Mouse (Mus musculus): ENCODE measurements around the gene Gins2.

The Gins2 gene

DNA sequence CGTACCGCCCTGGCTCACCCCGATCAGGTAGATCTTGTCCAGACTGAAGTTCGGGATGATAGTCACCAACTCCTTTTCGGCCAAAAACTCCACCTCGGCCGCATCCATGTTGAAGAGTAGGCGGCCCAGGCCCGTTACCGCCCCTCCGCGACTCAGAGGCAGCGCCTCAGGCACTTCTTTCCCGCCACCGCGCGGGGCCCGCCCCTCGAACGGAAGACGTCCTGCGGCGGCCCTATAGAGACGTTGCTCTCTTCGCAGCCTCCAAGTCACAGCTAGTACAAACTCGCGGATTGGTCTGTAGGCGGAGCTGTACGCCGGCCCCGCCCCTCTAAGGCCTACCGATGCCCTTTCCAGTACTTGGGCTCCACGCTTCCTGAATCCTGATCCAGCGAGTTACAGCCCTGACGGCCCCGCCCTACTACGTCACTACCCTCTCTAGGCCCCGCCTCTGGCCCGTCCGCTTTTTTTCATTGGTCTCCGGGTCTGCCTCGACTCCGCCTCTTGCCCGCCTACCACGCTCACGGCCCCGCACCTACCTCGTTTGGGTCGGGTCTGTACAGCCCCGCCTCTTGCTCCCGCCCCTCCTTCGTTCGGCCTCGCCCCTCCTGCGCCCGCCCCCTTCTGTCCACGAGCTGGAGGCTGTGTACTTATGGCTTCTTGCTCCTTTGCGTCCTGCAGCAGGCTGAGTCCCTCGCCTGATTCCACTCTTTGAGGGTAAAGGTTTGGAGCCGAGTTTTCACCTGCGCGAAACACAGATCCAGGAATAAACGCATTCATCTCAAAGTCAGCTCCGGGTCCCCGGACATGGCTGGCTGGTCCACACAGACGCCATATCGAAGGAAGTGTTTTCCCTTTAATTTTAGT is at the start of gene Gins2:
Gins2 (minus strand) TSS at position 397 of the 864 bp plus-strand sequence.
- peak; percentile 100 for DNase-seq (ENCODE audit: low spot score)

DNA sequence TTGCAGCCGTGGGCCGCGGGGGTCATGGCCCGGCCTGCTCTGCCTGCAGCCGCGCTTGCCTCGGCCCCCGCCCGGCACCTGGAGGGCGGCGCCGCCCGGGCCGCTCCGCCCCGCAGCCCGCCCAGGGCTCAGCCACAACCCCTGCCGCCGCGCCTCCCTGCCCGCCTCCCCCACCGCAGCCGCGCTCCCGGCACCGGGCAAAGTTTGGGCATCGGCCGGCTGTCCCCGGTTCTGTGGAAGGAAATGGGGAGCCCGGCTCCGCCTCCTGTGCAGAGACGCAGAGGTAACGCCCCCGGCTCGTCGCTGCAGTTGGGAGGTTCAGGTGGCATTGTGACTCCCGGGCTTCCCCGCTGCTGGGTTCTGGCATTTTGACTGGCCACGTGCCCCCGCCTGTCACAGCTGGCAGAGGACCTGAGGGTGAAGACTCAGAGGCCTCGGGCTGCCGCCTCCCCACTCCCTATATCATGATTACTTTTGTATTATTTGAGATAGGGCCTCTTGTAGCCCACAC is 45.3 kb upstream of the Gins2 start:
- DNase-seq (ENCODE audit: low spot score), result peak; percentile 78

DNA sequence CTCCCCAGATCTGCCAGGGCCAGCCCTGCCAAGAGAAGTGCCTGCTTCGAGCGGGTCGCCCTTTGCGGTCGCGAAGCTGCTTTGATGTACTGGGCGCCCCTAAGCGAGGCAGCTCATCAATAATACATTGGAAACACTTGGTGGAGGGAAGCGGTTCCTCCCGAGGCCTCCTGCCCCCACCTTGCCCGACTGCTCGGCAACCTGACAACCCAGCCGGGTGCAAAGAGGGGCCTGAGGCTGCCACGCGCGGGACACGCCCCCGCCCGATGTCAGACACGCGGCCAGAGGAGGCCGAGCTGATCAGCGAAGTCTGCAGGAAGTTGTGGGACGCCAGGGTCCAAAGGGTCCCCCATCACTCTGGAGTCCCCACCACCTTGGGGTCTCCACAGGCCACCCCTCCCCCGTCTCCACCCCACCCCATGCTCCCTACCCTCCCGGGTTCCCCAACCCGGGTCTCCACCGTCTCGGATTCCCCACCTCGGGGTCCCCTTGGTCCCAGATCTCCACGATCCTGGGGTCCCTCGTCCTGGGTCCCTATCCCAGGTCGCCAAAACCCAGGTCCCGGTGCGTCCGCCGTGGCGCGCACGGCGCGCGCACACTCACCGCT is 44.7 kb upstream of the Gins2 start:
- DNase-seq (ENCODE audit: low spot score), result peak; percentile 44

DNA sequence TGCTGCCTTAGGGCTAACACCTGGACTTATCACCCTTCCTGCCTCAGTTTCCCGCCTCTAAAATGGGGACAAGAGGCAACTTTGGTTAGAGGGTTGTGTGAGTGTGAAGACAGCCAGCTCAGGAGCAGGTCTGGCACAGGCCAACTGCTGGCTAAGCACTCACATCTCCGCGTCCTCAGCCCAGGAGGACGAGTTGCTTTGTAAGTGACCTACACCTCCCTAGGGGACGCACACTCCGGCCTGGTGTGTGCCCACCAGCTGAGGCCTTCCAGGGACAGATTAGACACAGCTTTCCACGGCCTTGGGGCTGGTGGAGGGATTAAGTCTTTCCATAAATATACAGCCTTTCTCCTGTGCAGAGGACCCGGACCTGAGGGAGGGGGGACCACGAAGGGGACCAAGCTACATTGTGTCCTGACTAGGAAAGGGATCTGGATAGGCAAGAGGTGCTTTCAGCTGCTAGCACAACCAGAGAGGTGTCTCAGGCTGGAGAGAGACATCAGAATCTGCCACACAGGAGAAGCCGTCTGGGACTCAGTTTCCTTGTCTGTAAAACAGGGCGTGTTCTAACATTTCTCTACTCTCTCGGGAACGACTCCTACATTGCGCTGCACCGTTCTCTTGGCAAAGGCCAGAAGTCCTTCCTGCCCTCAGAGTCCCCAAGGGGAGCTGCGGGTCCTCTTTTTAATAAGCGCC is 44.0 kb upstream of the Gins2 start:
- DNase-seq (ENCODE audit: low spot score), result no peak

DNA sequence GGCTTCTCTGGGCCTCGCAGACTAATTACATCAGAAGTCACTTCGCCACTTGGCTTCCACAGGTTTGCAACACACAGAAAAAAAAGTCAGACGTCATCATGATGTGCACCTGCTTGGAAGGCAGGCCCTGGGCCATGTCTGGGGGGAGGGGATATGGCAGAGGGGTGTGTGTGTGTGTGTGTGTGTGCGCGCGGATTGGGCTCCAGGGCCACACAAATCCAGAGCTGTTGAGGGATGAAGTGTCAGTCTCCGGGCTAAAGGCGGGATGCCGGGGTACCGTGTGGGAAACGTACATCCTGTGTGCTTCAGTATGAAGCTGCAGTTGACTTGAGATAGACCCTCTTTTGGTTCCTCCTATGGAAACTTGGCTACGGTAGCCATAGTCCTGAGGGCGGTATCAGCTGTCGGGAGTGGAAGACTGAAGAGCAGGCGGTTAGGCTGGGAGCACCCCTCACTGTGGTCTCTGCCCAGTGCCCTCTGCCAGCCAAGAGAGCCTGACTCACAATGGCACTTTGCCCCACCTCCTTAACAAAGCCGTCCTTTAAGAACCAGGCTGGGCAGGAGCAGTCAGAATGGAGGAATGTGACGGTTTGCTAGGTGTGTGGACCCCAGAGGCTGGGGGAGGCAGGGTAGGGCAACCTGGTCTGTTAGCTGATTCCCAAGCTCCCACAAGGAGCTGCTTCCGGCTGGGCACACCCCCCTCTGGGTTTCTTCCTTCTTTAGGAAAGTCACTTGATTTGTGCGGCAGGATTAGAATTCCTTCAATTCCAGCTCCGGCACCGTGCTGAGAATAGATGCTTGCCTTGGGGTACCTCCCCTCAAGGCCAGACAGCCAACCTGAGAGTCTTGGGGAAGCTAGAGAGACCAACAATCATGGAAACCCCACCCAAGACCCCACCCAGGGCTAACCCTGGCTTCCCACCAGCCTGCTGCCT is 42.6 kb upstream of the Gins2 start:
- DNase-seq (ENCODE audit: low spot score), result no peak

DNA sequence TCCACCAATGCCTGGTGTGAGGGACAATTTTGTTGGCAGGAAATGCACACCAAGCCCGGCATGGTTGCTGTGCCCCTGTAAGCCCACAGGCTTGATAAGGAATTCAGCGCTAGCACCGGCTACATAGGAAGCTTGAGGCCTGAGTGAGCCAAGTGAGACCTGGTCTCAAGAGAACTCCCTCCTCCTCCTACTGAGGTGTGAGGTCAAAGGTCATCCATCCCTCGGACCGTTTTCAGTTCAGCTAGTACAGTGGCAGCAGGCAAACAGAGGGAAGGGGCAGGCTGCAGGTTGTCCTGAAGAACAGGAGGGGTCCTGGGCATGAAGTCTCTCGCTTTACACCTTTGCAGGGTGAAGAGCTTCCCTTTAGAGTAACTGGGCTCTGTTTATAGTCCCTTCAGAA is 41.7 kb upstream of the Gins2 start:
- DNase-seq (ENCODE audit: low spot score), result no peak

DNA sequence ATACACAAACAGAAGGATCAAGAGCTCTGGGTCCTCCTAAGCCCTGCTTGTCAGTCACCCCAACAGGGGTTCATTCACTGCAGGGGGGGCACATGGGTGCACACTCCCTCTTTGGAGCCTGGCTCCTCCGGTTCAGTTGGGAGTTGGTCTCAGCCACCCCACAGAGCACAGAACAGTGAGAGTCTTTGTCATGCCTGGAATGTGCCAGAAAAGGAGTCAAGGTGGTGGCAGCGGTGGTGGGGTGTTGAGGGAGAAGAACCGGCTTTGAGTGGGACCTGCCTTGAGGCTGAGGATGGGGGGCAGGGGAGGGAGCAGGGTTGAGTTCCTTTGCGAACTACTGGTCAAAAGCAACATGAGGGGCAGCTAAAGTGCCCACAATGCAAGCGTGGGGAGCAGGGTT is 40.9 kb upstream of the Gins2 start:
- DNase-seq (ENCODE audit: low spot score), result no peak

DNA sequence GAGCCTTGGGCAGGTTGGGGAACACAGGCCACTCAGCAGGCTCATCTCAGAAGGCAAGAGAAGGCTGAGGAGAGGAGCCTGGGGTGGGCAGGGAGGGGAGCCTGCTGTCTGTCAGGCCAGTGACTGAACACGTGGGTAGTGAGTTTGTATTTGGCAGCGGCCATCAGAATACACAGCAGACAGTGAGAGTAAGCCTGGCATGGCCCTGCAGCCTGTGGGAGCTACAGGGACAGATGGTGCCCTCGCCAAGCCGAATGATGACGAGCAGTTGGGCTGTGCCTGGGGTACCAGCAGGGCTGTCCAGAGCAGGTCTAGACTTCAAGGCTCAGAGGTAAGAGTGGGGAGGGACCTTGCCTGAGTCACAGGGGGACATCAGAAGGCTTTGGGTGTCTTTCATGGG is 38.2 kb upstream of the Gins2 start:
- no peak for DNase-seq (ENCODE audit: low spot score)

DNA sequence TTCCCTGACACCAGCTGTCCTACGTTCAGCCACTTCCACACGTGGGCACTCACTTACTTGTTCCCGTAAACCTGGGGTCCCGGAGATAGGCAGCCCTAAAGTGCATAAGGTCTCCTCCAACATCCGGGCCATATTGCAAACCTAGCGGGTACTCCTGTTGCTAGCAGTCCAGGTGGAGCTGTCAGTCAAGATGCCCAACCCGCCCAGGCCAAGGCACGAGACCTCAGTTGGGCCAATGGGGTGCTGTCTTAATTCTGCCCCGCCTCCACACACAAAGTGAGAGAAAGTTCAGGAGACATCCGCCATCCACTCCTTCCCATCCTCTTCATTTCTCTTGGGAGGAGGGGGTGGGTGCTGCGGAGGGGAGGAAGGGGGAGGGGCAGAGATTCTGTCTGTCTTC is 37.4 kb upstream of the Gins2 start:
- no peak for DNase-seq (ENCODE audit: low spot score)

DNA sequence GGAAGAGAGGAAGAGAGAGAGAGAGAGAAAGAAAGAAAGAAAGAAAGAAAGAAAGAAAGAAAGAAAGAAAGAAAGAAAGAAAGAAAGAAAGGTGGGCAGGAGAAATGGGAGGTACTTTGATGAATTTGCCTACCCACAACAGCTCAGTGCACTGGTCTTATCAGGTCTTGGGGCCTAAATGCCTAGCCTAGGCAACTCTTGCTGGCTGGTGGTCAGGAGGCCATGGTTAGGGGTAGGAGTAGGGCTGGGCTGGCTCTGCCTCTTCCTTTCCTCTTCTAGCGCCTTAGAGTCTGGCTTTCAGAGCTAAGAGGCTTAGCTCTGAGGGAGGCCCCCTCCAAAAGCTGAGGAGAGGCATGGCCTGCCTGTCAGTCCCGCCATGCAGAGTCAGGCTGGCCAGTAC is 34.5 kb upstream of the Gins2 start:
- no peak for DNase-seq (ENCODE audit: low spot score)

DNA sequence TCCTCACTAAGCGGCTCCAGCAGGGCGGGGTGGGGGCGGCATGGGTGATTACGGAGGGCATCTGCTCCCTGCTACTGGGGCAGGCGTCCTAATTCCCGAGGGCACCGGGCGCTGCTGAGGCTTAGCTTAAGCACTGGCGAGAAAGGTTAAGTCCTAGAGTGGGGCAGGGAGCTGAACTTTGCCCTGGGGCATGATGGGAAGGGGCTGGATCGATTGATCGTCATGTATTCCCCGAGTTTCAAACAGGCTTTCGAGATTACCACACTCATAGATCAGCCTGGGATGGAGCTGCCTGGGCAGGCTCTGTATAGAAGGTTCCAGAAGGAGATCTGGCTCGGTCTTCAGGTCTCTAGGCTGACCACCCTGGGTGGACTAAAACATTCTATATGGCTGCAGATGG is 33.1 kb upstream of the Gins2 start:
- DNase-seq (ENCODE audit: low spot score), result no peak

DNA sequence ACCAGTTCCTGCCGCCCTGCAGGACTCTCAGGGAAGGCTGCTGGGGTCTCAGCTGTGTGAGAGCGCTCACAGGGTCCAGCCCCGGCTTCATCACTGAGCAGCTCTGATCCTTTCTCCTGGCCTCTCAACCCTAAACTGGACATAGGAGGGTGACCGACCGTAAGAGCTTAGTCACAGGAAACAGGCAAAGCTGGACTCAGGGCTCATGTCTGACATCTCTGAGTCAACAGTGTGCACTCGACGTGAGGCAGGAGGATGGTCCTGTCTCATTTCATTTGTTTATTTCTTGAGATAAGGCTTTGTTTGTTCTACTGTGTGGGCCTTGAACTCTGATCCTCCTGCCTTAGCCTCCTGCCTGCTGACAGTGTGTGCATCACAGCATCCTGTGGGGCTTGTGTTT is 31.3 kb upstream of the Gins2 start:
- DNase-seq (ENCODE audit: low spot score), result no peak

DNA sequence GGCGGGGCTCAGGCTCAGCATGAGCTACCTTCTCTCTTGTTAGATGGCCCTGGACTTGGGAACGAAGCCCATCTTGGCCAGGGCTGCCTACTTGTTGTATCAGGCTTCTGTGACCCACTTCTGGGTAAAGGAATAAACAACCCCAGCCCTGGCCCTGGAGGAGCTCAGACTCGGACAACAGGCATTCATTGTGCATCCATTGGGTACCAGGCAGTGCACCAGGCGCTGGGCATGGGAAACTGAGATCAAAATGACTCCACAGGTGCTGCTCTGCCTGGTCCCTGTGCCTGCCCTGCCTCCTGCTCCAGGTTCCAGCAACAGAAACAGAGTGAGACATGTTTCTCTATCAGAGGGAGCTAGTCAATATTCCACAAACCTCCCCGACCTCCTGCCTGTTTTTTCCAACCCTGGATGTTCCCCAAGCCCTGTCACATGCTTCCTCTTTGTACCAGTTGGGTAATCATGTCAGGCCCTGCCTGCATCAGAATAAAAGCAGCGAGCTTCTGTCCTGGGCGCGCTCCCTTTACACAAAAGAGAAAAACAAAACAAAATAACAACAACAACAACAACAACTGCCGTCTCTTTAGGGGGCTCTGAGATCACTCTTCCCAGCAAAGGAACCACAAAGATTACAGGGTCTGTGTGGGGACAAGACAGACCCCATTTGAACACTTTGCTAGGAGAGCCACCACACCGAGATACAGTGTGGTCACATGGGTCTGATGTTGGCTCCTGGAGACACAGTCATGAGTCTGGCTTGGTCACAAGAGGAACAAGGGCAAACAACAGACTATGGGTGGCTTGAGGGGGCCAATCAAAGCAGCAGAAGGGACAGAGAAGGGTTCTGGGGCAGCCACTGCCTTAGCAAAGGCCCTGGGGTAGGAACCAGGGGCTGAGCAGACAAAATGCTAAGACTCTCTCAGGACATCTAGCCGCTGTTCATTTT is 30.4 kb upstream of the Gins2 start:
- no peak for DNase-seq (ENCODE audit: low spot score)

DNA sequence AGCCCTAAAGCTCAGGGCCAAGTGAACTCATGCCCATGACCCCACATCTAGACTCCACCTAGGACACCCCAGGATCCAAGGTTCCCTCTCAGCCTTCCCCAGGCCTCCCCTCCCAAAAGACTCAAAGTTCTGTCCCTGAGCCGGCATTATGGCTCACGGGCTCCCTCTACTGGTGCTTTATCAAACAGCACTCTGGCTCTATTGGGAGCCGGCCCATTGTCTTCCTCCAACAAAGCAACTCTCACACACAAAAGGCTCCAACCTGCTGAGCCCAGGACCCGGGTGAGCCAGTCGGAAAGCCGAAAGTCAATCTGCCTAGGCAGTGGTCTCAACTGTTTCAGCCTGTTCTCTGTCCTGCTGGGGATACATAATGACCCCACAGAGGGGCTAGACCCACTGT is 29.0 kb upstream of the Gins2 start:
- peak; percentile 84 for DNase-seq (ENCODE audit: low spot score)

DNA sequence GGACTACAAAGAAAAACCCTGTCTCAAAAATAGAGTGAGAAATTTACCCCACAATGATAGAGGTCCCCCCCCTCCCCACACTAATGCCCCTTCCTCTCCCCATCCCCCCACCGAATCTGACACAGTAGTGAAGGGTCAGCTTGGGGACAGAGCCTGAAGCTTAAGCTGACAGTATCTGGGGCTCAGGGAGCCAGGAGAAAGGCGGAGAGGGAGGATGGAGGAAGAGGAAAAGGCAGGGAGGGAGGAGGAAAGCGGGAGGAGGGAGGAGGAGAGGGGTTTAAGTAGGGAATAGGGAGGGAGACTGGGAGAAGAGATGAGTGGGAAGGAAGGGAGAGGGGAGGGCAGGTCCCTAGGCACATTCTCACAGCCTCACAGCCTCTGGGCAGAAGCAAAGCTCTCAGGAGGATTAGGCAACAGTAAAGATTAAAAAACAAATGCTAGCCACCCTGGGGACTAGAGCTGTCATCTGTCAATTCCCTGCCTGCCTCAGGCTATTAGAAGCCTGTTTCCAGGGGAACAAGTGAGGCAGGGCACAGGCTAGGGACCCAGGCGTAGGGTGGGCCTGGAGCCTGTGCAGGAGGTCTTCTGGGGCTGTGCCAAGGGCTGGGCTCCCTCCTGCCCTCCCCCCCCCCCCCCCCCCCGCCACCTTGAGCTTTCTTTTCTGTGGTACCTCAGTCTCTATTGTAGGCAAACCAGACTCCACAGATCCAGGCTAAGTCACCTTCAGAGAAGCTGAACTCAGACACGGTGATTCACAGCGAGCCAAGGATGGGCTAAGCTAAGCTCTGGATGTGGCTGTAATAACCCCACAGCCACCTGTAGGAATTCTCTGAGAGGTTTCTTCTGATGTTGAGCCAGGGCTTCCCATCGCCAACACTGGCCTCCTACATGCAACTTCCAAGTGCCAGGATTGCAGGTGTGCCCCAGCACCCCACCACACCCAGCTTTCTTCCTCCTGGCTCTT is 27.8 kb upstream of the Gins2 start:
- DNase-seq (ENCODE audit: low spot score), result peak; percentile 81

DNA sequence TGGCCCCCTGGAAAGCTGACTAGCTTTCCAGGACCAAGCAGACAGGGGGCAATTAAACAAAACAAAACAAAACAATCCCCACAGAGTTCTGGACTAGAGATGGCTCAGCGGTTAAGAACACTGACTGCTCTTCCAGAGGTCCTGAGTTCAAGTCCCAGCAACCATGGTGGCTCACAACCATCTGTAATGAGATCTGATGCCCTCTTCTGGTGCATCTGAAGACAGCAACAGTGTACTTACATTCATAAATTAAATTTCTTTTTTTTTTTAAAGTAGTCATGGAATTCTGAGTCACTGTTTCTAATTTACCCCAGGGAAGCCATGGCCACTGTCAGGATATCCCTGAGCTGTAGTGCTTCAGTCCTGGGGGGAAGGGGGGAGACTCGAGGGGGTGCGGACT is 25.4 kb upstream of the Gins2 start:
- no peak for DNase-seq (ENCODE audit: low spot score)

DNA sequence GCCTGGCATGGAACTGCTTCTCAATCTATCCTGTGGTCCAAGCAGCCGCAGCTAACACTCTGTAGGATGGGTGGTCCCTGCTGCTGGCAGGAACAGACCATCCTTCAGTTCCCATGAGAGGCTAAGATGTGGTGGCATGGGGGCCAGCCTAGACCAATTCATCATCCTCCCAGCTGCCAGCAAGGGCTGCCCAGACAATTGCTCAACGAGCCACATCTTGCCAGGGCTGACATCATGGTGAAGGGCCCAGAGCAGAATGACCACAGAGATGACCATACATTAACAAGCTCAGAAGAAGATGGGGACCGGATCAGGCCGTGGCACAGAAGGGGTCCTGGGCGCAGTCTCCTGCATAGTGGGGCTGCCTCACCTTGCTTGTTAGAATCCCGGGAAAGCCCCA is 21.7 kb upstream of the Gins2 start:
- no peak for DNase-seq (ENCODE audit: low spot score)

DNA sequence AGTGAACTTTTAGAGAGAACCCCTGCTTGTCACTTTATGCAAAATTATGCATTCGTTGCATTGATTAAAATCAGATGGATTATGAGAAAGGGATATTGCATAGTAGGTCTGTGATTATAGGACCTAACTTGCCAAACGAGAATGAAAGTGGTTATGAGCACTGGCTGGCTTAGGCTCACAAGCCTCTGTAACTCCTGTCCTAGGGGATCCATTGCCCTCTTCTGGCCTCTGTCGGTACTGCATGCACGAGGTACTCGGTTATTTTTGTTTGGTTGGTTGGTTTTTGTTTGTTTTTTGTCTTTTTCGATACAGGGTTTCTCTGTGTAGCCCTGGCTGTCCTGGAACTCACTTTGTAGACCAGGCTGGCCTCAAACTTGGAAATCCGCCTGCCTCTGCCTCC is 18.8 kb upstream of the Gins2 start:
- peak; percentile 78 for DNase-seq (ENCODE audit: low spot score)

DNA sequence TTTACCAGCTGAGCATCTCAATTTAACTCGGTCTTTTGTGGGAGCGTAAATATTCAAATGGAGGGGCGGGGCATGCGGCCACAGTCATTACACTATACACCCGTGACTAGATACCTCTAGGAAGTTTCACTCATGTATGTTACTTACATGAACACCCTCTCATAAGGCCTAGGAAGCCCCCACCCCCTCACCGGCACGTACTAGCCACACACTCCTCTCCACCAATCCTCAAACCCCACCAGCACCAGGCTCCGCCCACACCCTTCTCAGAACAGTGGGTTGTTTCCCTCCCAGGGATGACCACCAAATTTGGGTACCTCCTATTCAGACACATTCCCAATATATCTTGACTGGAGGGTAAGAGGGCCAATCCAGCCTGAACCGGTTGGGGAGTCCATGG is 18.4 kb upstream of the Gins2 start:
- no peak for DNase-seq (ENCODE audit: low spot score)

DNA sequence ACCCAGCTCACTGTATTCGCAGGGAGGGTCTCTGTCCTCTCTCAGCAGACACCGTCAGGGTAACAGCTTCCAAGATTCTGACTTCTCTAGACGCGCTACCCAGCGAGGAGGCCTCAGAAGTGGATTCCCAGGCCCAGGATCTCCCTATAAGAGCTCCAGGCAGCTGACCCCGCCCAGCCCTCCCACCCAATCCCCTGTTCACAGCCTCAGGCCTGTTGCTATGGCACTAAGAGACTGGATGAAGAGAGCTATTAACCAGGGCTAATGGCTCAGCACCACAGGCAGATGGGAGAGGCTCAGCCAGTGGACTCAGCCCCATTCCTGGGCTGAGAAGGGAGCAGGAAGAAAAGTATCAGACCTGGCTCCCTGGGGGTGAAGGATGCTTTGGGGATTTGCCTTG is 13.6 kb upstream of the Gins2 start:
- peak; percentile 68 for DNase-seq (ENCODE audit: low spot score)

Measured in MN1 (cell line).